Mouse (Mus musculus) spleen, postnatal 36 days (tissue): ENCODE results near the gene Rhoc.
A peak's percentile ranks its signal among the peaks of the same experiment; 100 is the strongest.

Experiments
- DNase-seq, 2 experiments: peaks; one replicate each; pipeline ENCODE4 v3.0.0; 2022; ENCODE audit warnings: low spot score in 2 of 2, mixed read lengths in 1 of 2

The Rhoc gene

GRCm38 (mm10) chr3:104815346-104815745 is 27.2 kb downstream of the Rhoc start:
- DNase-seq, result no peak

DNA sequence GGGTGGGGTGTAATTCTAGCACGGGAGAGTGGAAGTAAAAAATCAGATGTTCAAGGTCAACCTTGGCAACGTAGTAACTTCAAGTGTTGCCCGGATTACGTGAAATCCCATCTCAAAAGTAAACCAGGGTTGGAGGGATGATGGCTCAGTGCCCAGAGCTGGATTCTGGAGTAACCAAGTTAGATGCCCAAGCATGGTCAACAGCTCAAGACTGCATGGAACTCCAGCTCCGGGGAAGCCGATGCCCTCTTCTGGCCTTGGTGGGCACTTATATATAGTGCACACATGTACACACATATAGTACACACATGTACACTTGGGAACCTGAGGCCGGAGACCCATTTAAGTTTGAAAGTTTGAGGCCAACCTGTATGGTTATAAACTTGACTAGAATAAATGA is 28.0 kb downstream of the Rhoc start:
- DNase-seq, result no peak

DNA sequence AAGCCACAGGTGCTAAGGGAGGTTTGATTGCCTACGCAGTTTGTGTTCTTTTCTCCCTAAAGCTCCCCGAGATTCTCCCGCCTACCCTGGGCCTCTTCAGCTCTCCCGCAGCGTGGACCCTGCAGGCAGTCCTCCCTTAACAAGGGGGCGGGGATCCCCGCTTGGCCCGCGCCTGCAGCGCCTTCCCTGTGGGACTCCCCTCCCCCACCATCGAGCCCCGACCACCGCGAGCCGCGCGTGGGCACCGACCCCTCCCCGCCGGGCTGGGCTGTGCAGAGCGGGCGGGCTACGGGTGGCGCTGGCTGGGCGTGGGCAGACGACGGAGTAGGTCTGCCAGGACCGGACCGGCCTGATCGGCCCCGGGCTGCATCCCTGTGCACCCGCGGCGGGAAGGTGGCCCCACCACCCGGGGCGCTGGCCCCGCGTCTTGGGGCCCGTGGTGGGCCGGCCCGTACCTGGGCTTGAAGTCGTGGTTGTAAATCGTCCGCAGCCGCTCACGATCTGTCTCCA is 29.4 kb downstream of the Rhoc start:
- peak; percentile 26 to 31 for DNase-seq

DNA sequence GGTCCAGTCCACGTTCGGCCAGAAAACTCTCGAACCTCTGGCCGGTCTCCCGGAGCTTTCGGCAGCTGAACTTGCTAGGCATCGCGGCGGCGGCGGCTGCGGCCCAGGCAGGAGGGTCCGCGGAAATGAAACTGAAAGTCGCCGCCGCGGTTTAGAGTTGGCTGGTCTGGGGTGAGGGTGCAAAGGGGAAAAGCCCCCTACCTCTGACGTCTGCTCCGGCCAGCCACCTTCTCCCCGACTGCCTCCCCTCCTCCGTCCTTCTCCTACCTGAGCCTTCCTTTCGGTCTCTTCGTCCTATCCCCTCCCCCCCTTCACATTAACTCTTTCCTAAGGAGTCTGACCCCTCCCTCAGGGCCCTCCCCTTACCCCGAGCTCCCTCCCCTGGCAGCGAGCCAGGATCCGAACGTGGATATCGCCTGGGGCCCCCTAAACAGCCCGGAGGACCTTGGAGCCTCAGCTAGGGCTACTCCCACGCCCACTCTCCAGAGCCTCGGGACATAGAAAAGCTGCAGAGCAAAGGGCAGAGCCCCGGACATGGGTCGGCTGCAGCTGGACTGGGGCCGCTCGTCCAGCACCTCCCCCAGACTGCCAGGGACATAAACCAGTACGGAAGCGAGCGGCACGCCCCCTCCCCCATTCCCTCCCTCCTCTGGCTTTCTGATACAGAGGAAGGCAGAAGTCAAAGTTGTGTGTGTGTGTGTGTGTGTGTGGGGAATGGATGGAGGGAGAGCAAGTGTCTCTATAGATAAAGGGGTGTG is 30.0 kb downstream of the Rhoc start, which contains the start of gene Mov10:
Mov10 (minus strand) TSS at position 573 of the 758 bp plus-strand sequence.
- peak; percentile 66 to 69 for DNase-seq

- no peak for DNase-seq
Measured at GRCm38 (mm10) chr3:104818749-104819134, 30.6 kb downstream of the Rhoc start.

GRCm38 (mm10) chr3:104820426-104820825 is 32.3 kb downstream of the Rhoc start:
- no peak for DNase-seq

DNA sequence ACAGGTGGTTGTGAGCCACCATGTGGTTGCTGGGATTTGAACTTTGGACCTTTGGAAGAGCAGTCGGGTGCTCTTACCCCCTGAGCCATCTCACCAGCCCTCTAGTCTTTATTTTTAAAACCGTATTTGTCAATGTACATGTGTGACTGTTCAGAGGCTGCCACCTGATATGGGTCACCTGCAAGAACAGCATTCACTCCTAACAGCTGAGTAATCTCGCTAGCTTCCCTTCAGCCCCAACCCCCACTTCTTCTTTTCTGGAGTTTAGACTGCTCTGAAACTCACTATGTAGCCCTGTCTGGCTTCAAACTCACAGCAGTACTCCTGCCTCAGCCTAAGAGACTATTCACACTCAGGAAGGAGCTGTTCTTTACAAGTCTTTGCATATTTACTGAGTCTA is 34.2 kb downstream of the Rhoc start:
- DNase-seq, result no peak

DNA sequence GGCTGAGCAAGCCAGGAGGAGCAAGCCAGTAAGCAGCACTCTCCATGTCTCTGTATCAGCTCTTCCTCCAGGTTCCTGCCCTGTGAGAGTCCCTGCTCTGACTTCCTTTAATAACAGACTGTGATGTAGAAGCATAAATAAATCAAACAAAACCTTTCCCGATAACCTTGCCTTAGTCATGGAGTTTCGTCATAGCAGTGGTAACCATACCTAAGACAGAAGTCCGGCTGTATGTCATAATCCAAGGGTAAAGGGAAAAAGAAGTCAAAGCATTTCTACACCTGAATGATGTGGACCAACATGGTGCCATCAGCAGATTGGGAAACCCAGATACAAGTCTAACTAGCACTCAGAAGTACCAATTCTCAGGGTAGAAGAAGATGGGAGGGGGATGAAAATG is 47.6 kb downstream of the Rhoc start:
- no peak for DNase-seq

DNA sequence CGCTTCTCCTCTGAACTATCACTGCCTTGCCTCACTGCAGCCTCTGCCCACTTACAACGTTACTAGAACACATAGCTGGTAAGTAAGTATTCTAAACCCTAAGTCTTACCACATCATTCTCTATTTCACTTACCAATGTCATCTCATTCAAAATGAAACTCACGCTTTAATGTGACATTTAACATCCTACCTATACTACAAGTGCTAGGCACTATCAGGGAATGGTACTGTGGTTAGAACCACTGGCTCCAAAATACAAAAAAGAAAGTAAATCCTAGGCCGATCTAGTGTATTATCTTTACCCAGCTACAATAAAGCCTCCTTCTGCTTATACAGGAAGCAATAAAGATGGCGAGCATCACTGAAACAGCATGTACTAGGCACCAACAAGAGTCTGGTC is 52.9 kb downstream of the Rhoc start:
- no peak for DNase-seq
